ENCODE assay signal across 19 mouse cellular contexts in genomic region chr13:44558051-44558450, GRCm38 (mm10).
DNase-seq lines count a peak whose midpoint lies in the region; ATAC-seq lines count a peak whose summit lies in the region.
"Had no signal": no experiment of that assay in that cellular context is flagged by ENCODE, and none has a peak within 500 bp of the region (broad histone marks: within the 10 kb centered on the region; RNA-seq: fewer than 3 reads in every experiment).

No protein-coding gene starts in this region.

- H3K9ac ChIP-seq in intestine, embryonic 16.5 days (ENCODE audit: low read depth, low read length) = no peak overlapping the region
- H3K9ac ChIP-seq: kidney, embryonic 15.5 days; liver, postnatal 0 days had no signal

- peak; percentile 9 to 60 for DNase-seq in layer of hippocampus, adult 18-20 months (ENCODE audit: low spot score in 2 of 2)
- no peak for DNase-seq in layer of hippocampus, postnatal 14 days (ENCODE audit: low spot score in 2 of 2)
- DNase-seq in CD4-positive, CD25-positive, alpha-beta regulatory T cell, adult 2 months (ENCODE audit: low read depth, low spot score) = peak; percentile 53
- peak; percentile 81 for DNase-seq in brain, adult 2 months (ENCODE audit: low read depth, low spot score)
- peak; percentile 29 to 64 for DNase-seq in left cerebral cortex, postnatal 25 days (ENCODE audit: low spot score in 2 of 2)
- DNase-seq in kidney, postnatal 14 days = no peak
- no peak for DNase-seq in kidney, postnatal 36 days
- DNase-seq: gastrocnemius, postnatal 10 days; heart, adult 2 months; liver; liver, postnatal 0 days; lung, postnatal 14 days; thymus, adult 18-20 months had no signal

- WGBS in intestine, embryonic 16.5 days = 89% methylated on average over 12 of the region's 12 CpGs

- intact Hi-C loops in left cerebral cortex, postnatal 25 days (cut with DNase I) = no loop called here

- H3K27me3 ChIP-seq in intestine, embryonic 16.5 days (replicated peaks; ENCODE audit: control insufficient read depth, insufficient read depth, low read length) = no peaks in the 10 kb centered on the region
- H3K27me3 ChIP-seq: kidney, embryonic 15.5 days had no signal

- no peaks in the 10 kb centered on the region for H3K36me3 ChIP-seq in intestine, embryonic 16.5 days (ENCODE audit: control insufficient read depth, insufficient read depth, low read length)
- H3K36me3 ChIP-seq: embryonic facial prominence, embryonic 10.5 days; G1E; kidney, embryonic 15.5 days had no signal

- H3K4me2 ChIP-seq in intestine, embryonic 16.5 days (ENCODE audit: low read depth, low read length) = no peak overlapping the region
- H3K4me2 ChIP-seq: kidney, embryonic 15.5 days had no signal

- H3K9me3 ChIP-seq in intestine, embryonic 16.5 days (ENCODE audit: control insufficient read depth, low read length) = no peaks in the 10 kb centered on the region
- H3K9me3 ChIP-seq: embryonic facial prominence, embryonic 10.5 days; G1E; kidney, embryonic 15.5 days had no signal

- H3K27ac ChIP-seq in intestine, embryonic 16.5 days (ENCODE audit: low read length) = no peak overlapping the region
- H3K27ac ChIP-seq: embryonic facial prominence, embryonic 10.5 days; heart, adult 2 months; kidney, embryonic 15.5 days had no signal

- no peak for ATAC-seq in intestine, embryonic 16.5 days
- ATAC-seq: forebrain, embryonic 14.5 days; liver, postnatal 0 days; midbrain, embryonic 16.5 days had no signal

- H3K4me3 ChIP-seq in intestine, embryonic 16.5 days (ENCODE audit: low read length) = no peak overlapping the region
- H3K4me3 ChIP-seq: embryonic facial prominence, embryonic 10.5 days; heart, adult 2 months; kidney, embryonic 15.5 days had no signal

- no peaks in the 10 kb centered on the region for H3K4me1 ChIP-seq in intestine, embryonic 16.5 days (ENCODE audit: control insufficient read depth, insufficient read depth, low read length)
- H3K4me1 ChIP-seq: embryonic facial prominence, embryonic 10.5 days had no signal

Comparison
In these comparisons a context has a peak if more than half of its experiments do, and no peak if none do; other contexts are left out.
1. DNase-seq: peak in layer of hippocampus, adult 18-20 months (2 of 2), CD4-positive, CD25-positive, alpha-beta regulatory T cell, adult 2 months (single experiment), brain, adult 2 months (single experiment) and left cerebral cortex, postnatal 25 days (2 of 2); none in layer of hippocampus, postnatal 14 days (0 of 2), kidney, postnatal 14 days (single experiment) and kidney, postnatal 36 days (0 of 2).